Mouse (Mus musculus): ENCODE data around the gene Olfr514. TPM values are rescaled to one million over a fixed set of nuclear protein-coding genes. Genes with fewer than 3 reads are reported as not detected.
"Not testable (repeated sequence)": the region's sequence is repeated elsewhere in the genome, so short reads cannot be mapped to it uniquely, and the experiment has no call there.

Olfr514 gene
- not detected in 2 replicates for polyA plus RNA-seq (2015; fragmentation: Nextera tagmentation; extraction: Ambion mirVana)

DNA sequence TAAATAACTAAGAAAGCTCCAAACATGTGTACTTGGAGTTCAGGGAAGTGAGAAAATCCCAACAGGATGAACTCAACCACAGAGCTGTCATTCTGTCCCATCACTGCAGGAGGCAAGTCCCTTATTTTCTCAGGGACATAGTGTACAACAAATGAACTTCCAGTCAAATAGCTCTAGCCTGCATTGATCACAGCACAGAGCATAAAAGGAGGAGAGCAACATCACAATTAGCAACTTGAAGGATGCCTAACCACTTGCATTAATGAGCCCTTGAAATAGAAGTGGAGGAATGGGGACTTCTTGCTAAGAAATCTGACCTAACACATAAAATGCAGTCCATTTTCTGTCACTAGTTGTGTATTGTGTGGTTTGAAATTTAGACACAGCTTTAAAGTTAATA, at the start of gene Olfr514:
Olfr514 (minus strand) TSS at position 101 of the 400 bp plus-strand sequence.
- no peak for DNase-seq (ENCODE audit: low spot score)
- Histone ChIP-seq H3K9me3 (ENCODE audit: low read length) (no peaks in the 10 kb centered on the region), H3K9ac (replicated peaks; ENCODE audit: low read depth) (no peak within 1 kb of the TSS), H3K27ac (ENCODE audit: low read length) (no peak within 1 kb of the TSS), H3K4me1 (ENCODE audit: insufficient read depth, low read depth, low read length) (no peaks in the 10 kb centered on the region), H3K27me3 (replicated peaks; ENCODE audit: insufficient read depth, low read length) (no peaks in the 10 kb centered on the region), H3K4me3 (ENCODE audit: low read depth, low read length) (no peak within 1 kb of the TSS), H3K4me2 (replicated peaks; ENCODE audit: low read depth, low read length) (no peak within 1 kb of the TSS), H3K36me3 (ENCODE audit: insufficient read depth, low read length) (no peaks in the 10 kb centered on the region)
- no peak for TF ChIP-seq EP300 (IDR thresholded peaks at IDR 0.05)
- TF ChIP-seq CTCF (IDR thresholded peaks at IDR 0.05) = no peak
- ATAC-seq = no peak

DNA sequence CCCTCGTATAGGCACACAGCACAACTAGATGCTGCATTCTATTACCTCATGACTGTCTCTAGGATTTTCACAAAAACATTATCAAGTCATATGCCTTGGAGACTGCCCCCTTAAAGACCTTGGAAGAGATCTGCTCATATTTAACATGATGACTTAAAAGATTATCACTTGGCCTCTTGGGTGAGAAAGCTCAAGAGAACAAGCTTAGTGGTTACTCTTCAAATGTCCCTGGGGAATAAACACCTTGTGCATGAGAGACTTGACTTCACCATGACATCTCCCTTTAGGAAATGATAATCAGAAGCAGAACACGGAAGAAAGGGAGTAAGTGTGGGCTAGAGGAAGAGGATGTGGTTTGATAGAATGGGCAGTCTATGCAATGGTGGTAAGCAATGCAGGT, 46.5 kb upstream of the Olfr514 start, which contains the start of gene Olfr517:
Olfr517 (minus strand) TSS at position 101 of the 400 bp plus-strand sequence.
- no peak for DNase-seq (ENCODE audit: low spot score)
- no peak within 1 kb of the TSS for H3K4me3 ChIP-seq (ENCODE audit: low read depth, low read length)
- 48% methylated on average over 2 of the region's 2 CpGs for WGBS
- H3K36me3 ChIP-seq (ENCODE audit: insufficient read depth, low read length) = no peaks in the 10 kb centered on the region
- no peak within 1 kb of the TSS for H3K27ac ChIP-seq (ENCODE audit: low read length)
- TF ChIP-seq CTCF (IDR thresholded peaks at IDR 0.05) (no peak), EP300 (IDR thresholded peaks at IDR 0.05) (no peak)
- H3K9ac ChIP-seq (replicated peaks; ENCODE audit: low read depth) = no peak within 1 kb of the TSS
- no peaks in the 10 kb centered on the region for H3K9me3 ChIP-seq (ENCODE audit: low read length)
- H3K4me2 ChIP-seq (replicated peaks; ENCODE audit: low read depth, low read length) = no peak within 1 kb of the TSS
- no peaks in the 10 kb centered on the region for H3K27me3 ChIP-seq (replicated peaks; ENCODE audit: insufficient read depth, low read length)
- H3K4me1 ChIP-seq (ENCODE audit: insufficient read depth, low read depth, low read length) = no peaks in the 10 kb centered on the region
- no peak for ATAC-seq

DNA sequence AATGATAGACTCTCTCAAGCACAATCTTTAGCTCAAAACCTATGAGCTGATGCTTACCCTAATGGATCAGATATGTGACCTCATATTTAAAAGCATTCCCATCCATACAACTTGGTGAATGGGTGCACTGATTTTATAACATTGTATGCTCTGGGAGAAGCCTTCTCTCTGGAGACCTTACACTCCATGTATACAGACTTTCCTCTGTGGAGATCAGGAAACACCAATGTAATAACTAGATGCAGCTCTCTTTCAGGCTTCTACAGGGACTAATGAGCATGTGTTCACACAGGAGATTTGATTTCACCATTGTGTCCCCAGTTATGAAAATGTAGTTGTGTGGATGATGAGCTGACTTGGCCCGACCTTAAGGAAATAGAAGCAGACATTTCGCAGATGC, 24.6 kb upstream of the Olfr514 start, which contains the start of gene Olfr516:
Olfr516 (minus strand) TSS at position 101 of the 400 bp plus-strand sequence.
- Histone ChIP-seq H3K9ac (replicated peaks; ENCODE audit: low read depth) (no peak within 1 kb of the TSS), H3K4me2 (replicated peaks; ENCODE audit: low read depth, low read length) (no peak within 1 kb of the TSS), H3K4me3 (ENCODE audit: low read depth, low read length) (no peak within 1 kb of the TSS), H3K9me3 (ENCODE audit: low read length) (no peaks in the 10 kb centered on the region), H3K4me1 (ENCODE audit: insufficient read depth, low read depth, low read length) (no peaks in the 10 kb centered on the region), H3K27me3 (replicated peaks; ENCODE audit: insufficient read depth, low read length) (no peaks in the 10 kb centered on the region), H3K27ac (ENCODE audit: low read length) (no peak within 1 kb of the TSS), H3K36me3 (ENCODE audit: insufficient read depth, low read length) (no peaks in the 10 kb centered on the region)
- TF ChIP-seq CTCF (IDR thresholded peaks at IDR 0.05) (no peak), EP300 (IDR thresholded peaks at IDR 0.05) (no peak)
- ATAC-seq (no peak), DNase-seq (ENCODE audit: low spot score) (no peak)
- 84% methylated on average over 2 of the region's 2 CpGs for WGBS

DNA sequence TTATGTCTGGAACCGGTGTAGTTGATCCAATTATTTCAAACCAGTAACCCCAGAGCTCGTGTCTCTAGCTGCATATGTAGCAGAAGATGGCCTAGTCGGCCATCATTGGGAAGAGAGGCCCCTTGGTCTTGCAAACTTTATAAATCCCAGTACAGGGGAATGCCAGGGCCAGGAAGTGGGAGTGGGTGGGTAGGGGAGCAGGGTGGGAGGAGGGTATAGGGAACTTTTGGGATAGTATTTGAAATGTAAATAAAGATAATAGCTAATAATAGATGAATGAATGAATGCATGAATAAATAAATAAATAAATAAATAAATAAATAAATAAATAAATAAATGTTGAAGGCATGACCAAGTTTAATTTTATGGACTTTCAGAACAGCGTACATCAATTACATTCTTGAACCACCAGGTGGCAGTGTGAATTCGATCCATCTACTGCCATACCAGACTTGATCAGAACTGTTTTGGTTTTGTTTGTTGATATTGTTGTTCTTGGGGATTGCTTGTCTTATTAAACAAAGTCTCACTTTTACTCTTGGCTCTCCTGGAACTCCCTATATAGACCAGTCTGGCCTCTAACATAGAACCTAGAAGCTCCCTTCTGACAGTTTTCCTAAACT, 11.1 kb downstream of the Olfr514 start:
- not testable (repeated sequence) for H3K27me3 ChIP-seq (replicated peaks; ENCODE audit: insufficient read depth, low read length); H3K9ac ChIP-seq (replicated peaks; ENCODE audit: low read depth); ATAC-seq; H3K36me3 ChIP-seq (ENCODE audit: insufficient read depth, low read length); H3K9me3 ChIP-seq (ENCODE audit: low read length); H3K4me3 ChIP-seq (ENCODE audit: low read depth, low read length); H3K4me2 ChIP-seq (replicated peaks; ENCODE audit: low read depth, low read length); H3K4me1 ChIP-seq (ENCODE audit: insufficient read depth, low read depth, low read length); H3K27ac ChIP-seq (ENCODE audit: low read length)
- peak; percentile 61 for DNase-seq (ENCODE audit: low spot score)
- WGBS = 39% methylated on average over 5 of the region's 5 CpGs
- peak; percentile 67 for TF ChIP-seq CTCF (IDR thresholded peaks at IDR 0.05)

DNA sequence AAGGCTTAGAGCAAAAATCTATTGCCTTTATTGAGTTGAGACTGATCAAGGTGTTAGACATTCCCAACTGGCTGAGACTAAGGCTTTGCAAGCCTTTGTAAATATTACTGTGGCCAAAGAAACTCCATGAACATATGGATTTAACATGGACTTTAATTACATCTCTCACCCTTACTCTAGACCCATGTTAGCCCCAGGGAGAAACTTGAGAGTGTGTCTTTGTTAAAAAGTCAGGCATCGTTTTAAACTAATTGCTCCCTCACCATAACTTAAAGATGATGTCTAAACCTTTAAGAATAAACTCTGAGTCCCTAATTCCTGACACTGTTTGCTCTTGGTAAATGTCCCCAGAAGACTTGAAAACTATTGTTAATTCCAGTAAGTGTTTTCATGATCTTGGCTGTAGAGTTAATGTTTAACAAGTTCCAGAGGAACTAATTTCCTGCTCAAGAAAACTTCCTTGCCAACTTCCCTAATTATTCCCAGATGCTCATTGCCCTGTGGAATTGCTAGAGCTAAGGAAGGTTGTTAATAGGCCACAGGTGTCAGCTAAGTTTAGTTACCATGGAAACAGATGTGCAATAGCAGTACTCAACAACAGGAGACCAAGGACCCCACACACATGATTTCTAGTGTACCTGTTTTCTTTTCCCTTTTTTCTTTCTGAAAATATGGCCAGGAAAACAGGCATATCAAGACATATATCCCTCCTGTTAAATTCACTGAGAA, 28.4 kb downstream of the Olfr514 start:
- WGBS = 35% methylated on average over 1 of the region's 1 CpGs
- H3K4me2 ChIP-seq (replicated peaks; ENCODE audit: low read depth, low read length) = no peak overlapping the region
- no peaks in the 10 kb centered on the region for H3K4me1 ChIP-seq (ENCODE audit: insufficient read depth, low read depth, low read length)
- no peaks in the 10 kb centered on the region for H3K36me3 ChIP-seq (ENCODE audit: insufficient read depth, low read length)
- no peak overlapping the region for H3K4me3 ChIP-seq (ENCODE audit: low read depth, low read length)
- H3K27ac ChIP-seq (ENCODE audit: low read length) = no peak overlapping the region
- no peak overlapping the region for H3K9ac ChIP-seq (replicated peaks; ENCODE audit: low read depth)
- DNase-seq (ENCODE audit: low spot score) (no peak), ATAC-seq (no peak)
- H3K9me3 ChIP-seq (ENCODE audit: low read length) = no peaks in the 10 kb centered on the region
- no peaks in the 10 kb centered on the region for H3K27me3 ChIP-seq (replicated peaks; ENCODE audit: insufficient read depth, low read length)
- TF ChIP-seq EP300 (IDR thresholded peaks at IDR 0.05) = no peak
- TF ChIP-seq CTCF (IDR thresholded peaks at IDR 0.05) = no peak

Other genes with a start within 250 kb of the Olfr514 start
- gene Olfr506, start 215.2 kb downstream of the Olfr514 start, polyA plus RNA-seq (2015; fragmentation: Nextera tagmentation; extraction: Ambion mirVana) = not detected in 2 replicates
- gene Olfr507, start 204.2 kb downstream of the Olfr514 start, polyA plus RNA-seq (2015; fragmentation: Nextera tagmentation; extraction: Ambion mirVana) = not detected in 2 replicates
- not detected in 2 replicates for gene Olfr508, start 196.0 kb downstream of the Olfr514 start, polyA plus RNA-seq (2015; fragmentation: Nextera tagmentation; extraction: Ambion mirVana)
- not detected in 2 replicates for gene Olfr509, start 174.1 kb downstream of the Olfr514 start, polyA plus RNA-seq (2015; fragmentation: Nextera tagmentation; extraction: Ambion mirVana)
- not detected in 2 replicates for gene Olfr510, start 159.6 kb downstream of the Olfr514 start, polyA plus RNA-seq (2015; fragmentation: Nextera tagmentation; extraction: Ambion mirVana)
- not detected in 2 replicates for gene Olfr512, start 112.7 kb downstream of the Olfr514 start, polyA plus RNA-seq (2015; fragmentation: Nextera tagmentation; extraction: Ambion mirVana)
- not detected in 2 replicates for gene Olfr513, start 75.0 kb downstream of the Olfr514 start, polyA plus RNA-seq (2015; fragmentation: Nextera tagmentation; extraction: Ambion mirVana)
- not detected in 2 replicates for gene Olfr516, start 24.5 kb upstream of the Olfr514 start, polyA plus RNA-seq (2015; fragmentation: Nextera tagmentation; extraction: Ambion mirVana)
- gene Olfr517, start 46.4 kb upstream of the Olfr514 start, polyA plus RNA-seq (2015; fragmentation: Nextera tagmentation; extraction: Ambion mirVana) = not detected in 2 replicates
- not detected in 2 replicates for gene Olfr518, start 59.0 kb upstream of the Olfr514 start, polyA plus RNA-seq (2015; fragmentation: Nextera tagmentation; extraction: Ambion mirVana)
- gene Olfr519, start 68.4 kb upstream of the Olfr514 start, polyA plus RNA-seq (2015; fragmentation: Nextera tagmentation; extraction: Ambion mirVana) = not detected in 2 replicates
- 0.27 and 0.31 TPM in 2 replicates for gene Nlrp10, start 104.2 kb upstream of the Olfr514 start, polyA plus RNA-seq (2015; fragmentation: Nextera tagmentation; extraction: Ambion mirVana)
- gene Eif3f, start 108.4 kb upstream of the Olfr514 start, polyA plus RNA-seq (2015; fragmentation: Nextera tagmentation; extraction: Ambion mirVana) = 80.1 and 83.6 TPM in 2 replicates
- 0.29 and 0.38 TPM in 2 replicates for gene Tub, start 124.3 kb upstream of the Olfr514 start, polyA plus RNA-seq (2015; fragmentation: Nextera tagmentation; extraction: Ambion mirVana)